Mouse (Mus musculus): Measurements from ENCODE around the gene Nsun2.

Nsun2 gene

GRCm38 (mm10) chr13:69586337-69586736 is 52.8 kb downstream of the Nsun2 start:
- no peak for TF ChIP-seq GATA4 (IDR thresholded peaks at IDR 0.05; ENCODE audit: insufficient replicate concordance, low read length)

GRCm38 (mm10) chr13:69587849-69588248 is 54.3 kb downstream of the Nsun2 start:
- no peak for TF ChIP-seq GATA4 (IDR thresholded peaks at IDR 0.05; ENCODE audit: insufficient replicate concordance, low read length)

GRCm38 (mm10) chr13:69588263-69588662 is 54.7 kb downstream of the Nsun2 start:
- TF ChIP-seq GATA4 (IDR thresholded peaks at IDR 0.05; ENCODE audit: insufficient replicate concordance, low read length) = no peak

GRCm38 (mm10) chr13:69591338-69591737 is 57.8 kb downstream of the Nsun2 start:
- no peak for TF ChIP-seq GATA4 (IDR thresholded peaks at IDR 0.05; ENCODE audit: insufficient replicate concordance, low read length)

- no peak for TF ChIP-seq GATA4 (IDR thresholded peaks at IDR 0.05; ENCODE audit: insufficient replicate concordance, low read length)
Measured at GRCm38 (mm10) chr13:69592226-69592625, 58.7 kb downstream of the Nsun2 start.

GRCm38 (mm10) chr13:69593453-69593852 is 59.9 kb downstream of the Nsun2 start:
- TF ChIP-seq GATA4 (IDR thresholded peaks at IDR 0.05; ENCODE audit: insufficient replicate concordance, low read length) = no peak

GRCm38 (mm10) chr13:69594577-69595256 is 61.2 kb downstream of the Nsun2 start:
- TF ChIP-seq GATA4 (IDR thresholded peaks at IDR 0.05; ENCODE audit: insufficient replicate concordance, low read length) = no peak

- peak; percentile 92 for TF ChIP-seq GATA4 (IDR thresholded peaks at IDR 0.05; ENCODE audit: insufficient replicate concordance, low read length)
Measured at GRCm38 (mm10) chr13:69595911-69596310, 62.4 kb downstream of the Nsun2 start.

GRCm38 (mm10) chr13:69596515-69596914 is 63.0 kb downstream of the Nsun2 start:
- TF ChIP-seq GATA4 (IDR thresholded peaks at IDR 0.05; ENCODE audit: insufficient replicate concordance, low read length) = peak; percentile 53; the same call in 1 of the 2 replicates

GRCm38 (mm10) chr13:69598867-69599266 is 65.3 kb downstream of the Nsun2 start:
- TF ChIP-seq GATA4 (IDR thresholded peaks at IDR 0.05; ENCODE audit: insufficient replicate concordance, low read length) = no peak

- TF ChIP-seq GATA4 (IDR thresholded peaks at IDR 0.05; ENCODE audit: insufficient replicate concordance, low read length) = no peak
Measured at GRCm38 (mm10) chr13:69601321-69601720, 67.8 kb downstream of the Nsun2 start.

- TF ChIP-seq GATA4 (IDR thresholded peaks at IDR 0.05; ENCODE audit: insufficient replicate concordance, low read length) = no peak
Measured at GRCm38 (mm10) chr13:69604670-69605069, 71.1 kb downstream of the Nsun2 start.

- no peak for TF ChIP-seq GATA4 (IDR thresholded peaks at IDR 0.05; ENCODE audit: insufficient replicate concordance, low read length)
Measured at GRCm38 (mm10) chr13:69608734-69609133, 75.2 kb downstream of the Nsun2 start.

- TF ChIP-seq GATA4 (IDR thresholded peaks at IDR 0.05; ENCODE audit: insufficient replicate concordance, low read length) = no peak
Measured at GRCm38 (mm10) chr13:69610751-69611397, 77.3 kb downstream of the Nsun2 start.

- peak; percentile 9; the same call in 1 of the 2 replicates for TF ChIP-seq GATA4 (IDR thresholded peaks at IDR 0.05; ENCODE audit: insufficient replicate concordance, low read length)
Measured at GRCm38 (mm10) chr13:69611398-69612174, 78.0 kb downstream of the Nsun2 start, which contains the start of gene Srd5a1. Gene Srd5a1, minus strand, starts transcription at chr13:69611442.

GRCm38 (mm10) chr13:69612175-69612544 is 78.6 kb downstream of the Nsun2 start:
- no peak for TF ChIP-seq GATA4 (IDR thresholded peaks at IDR 0.05; ENCODE audit: insufficient replicate concordance, low read length)

Measured in liver, adult (tissue).